Mouse (Mus musculus) G1E (cell line): ENCODE results near the gene Ttc39d.
"Not testable (repeated sequence)": the region's sequence is repeated elsewhere in the genome, so short reads cannot be mapped to it uniquely, and the experiment has no call there.

Source experiments
- CTCF ChIP-seq: IDR thresholded peaks from 2 replicates; pipeline ENCODE4 v1.5.1; 2012; ENCODE audit warnings: low read depth, low read length, inconsistent platforms, mixed read lengths
- GATA1 ChIP-seq: IDR thresholded peaks from 2 replicates; pipeline ENCODE4 v1.6.1; 2012; ENCODE audit warnings: borderline replicate concordance, low read length, inconsistent platforms, mixed read lengths

- not testable (repeated sequence) for TF ChIP-seq CTCF, GATA1
These were observed 17.9 kb downstream of the Ttc39d start for GRCm38 (mm10) chr17:80225142-80225541.
